ENCODE assay signal across 8 mouse cellular contexts in genomic region chr3:67568015-67568618, GRCm38 (mm10). TPM values are rescaled to one million over a fixed set of nuclear protein-coding genes. Genes with fewer than 3 reads are reported as not detected.
DNase-seq lines count a peak whose midpoint lies in the region; ATAC-seq lines count a peak whose summit lies in the region.

No protein-coding gene starts in this region.

- H3K27ac ChIP-seq in heart, embryonic 15.5 days, result peak overlapping the region; percentile 19; the same call in 1 of the 2 replicates
- no peak overlapping the region for H3K27ac ChIP-seq in liver, embryonic 13.5 days
- H3K27ac ChIP-seq in stomach, embryonic 16.5 days (ENCODE audit: low read length), result no peak overlapping the region

- DNase-seq in brain, adult 2 months (ENCODE audit: low read depth, low spot score), result peak; percentile 79
- DNase-seq in kidney, postnatal 14 days, result peak; percentile 67
- DNase-seq in liver, embryonic 13.5 days, result peak; percentile 37
- peak; percentile 62 for DNase-seq in neural tube, embryonic 10.5 days (ENCODE audit: extremely low spot score, low spot score)

- 17% methylated on average over 17 of the region's 17 CpGs for WGBS in heart, embryonic 15.5 days
- WGBS in liver, embryonic 13.5 days (ENCODE audit: insufficient replicate concordance), result 22% methylated on average over 17 of the region's 17 CpGs
- WGBS in stomach, embryonic 16.5 days, result 28% methylated on average over 17 of the region's 17 CpGs

- peaks cover 9% of the 10 kb centered on the region; the same call in 1 of the 2 replicates for H3K27me3 ChIP-seq in heart, embryonic 15.5 days
- H3K27me3 ChIP-seq in liver, embryonic 13.5 days, result no peaks in the 10 kb centered on the region
- no peaks in the 10 kb centered on the region for H3K27me3 ChIP-seq in stomach, embryonic 16.5 days (ENCODE audit: control insufficient read depth, insufficient read depth, low read length)

- peak; percentile 80 for ATAC-seq in CD4-positive, CD25-positive, alpha-beta regulatory T cell, adult 4 months
- peak; percentile 58 for ATAC-seq in erythroid progenitor cell, adult 5-6 weeks (replicated peaks; ENCODE audit: low FRiP score, poor library complexity, severe bottlenecking)
- peak; percentile 79 for ATAC-seq in heart, embryonic 15.5 days (replicated peaks; ENCODE audit: insufficient number of reproducible peaks, insufficient read depth, low FRiP score, low read depth)
- ATAC-seq in liver, embryonic 13.5 days (ENCODE audit: low read depth), result no peak
- ATAC-seq in stomach, embryonic 16.5 days (ENCODE audit: insufficient read depth, low FRiP score), result 0 out of 2 replicates have a peak, but pooled peaks have one; percentile 25

- no peak overlapping the region for H3K9ac ChIP-seq in heart, embryonic 15.5 days
- H3K9ac ChIP-seq in liver, embryonic 13.5 days, result no peak overlapping the region
- H3K9ac ChIP-seq in stomach, embryonic 16.5 days (ENCODE audit: low read length), result no peak overlapping the region

- peak overlapping the region; percentile 11; the same call in 1 of the 2 replicates for H3K4me2 ChIP-seq in heart, embryonic 15.5 days
- H3K4me2 ChIP-seq in liver, embryonic 13.5 days, result no peak overlapping the region; the same call in 1 of the 2 replicates
- H3K4me2 ChIP-seq in stomach, embryonic 16.5 days (ENCODE audit: low read depth, low read length), result no peak overlapping the region

- no peaks in the 10 kb centered on the region for H3K9me3 ChIP-seq in heart, embryonic 15.5 days (replicated peaks)
- no peaks in the 10 kb centered on the region for H3K9me3 ChIP-seq in liver, embryonic 13.5 days (replicated peaks)
- no peaks in the 10 kb centered on the region for H3K9me3 ChIP-seq in stomach, embryonic 16.5 days (replicated peaks; ENCODE audit: control insufficient read depth, low read length)

- H3K4me1 ChIP-seq in heart, embryonic 15.5 days (replicated peaks), result no peaks in the 10 kb centered on the region
- peaks cover 32% of the 10 kb centered on the region for H3K4me1 ChIP-seq in liver, embryonic 13.5 days (replicated peaks)
- no peaks in the 10 kb centered on the region for H3K4me1 ChIP-seq in stomach, embryonic 16.5 days (ENCODE audit: control insufficient read depth, insufficient read depth, low read length)

- H3K36me3 ChIP-seq in heart, embryonic 15.5 days, result no peaks in the 10 kb centered on the region
- no peaks in the 10 kb centered on the region for H3K36me3 ChIP-seq in liver, embryonic 13.5 days
- H3K36me3 ChIP-seq in stomach, embryonic 16.5 days (ENCODE audit: control insufficient read depth, insufficient read depth, low read length), result no peaks in the 10 kb centered on the region

- H3K4me3 ChIP-seq in heart, embryonic 15.5 days, result no peak overlapping the region
- no peak overlapping the region for H3K4me3 ChIP-seq in liver, embryonic 13.5 days (replicated peaks)
- H3K4me3 ChIP-seq in stomach, embryonic 16.5 days (replicated peaks; ENCODE audit: low read length), result no peak overlapping the region

RNA-seq across cellular contexts. Expression of gene Mfsd1, which starts 14.4 kb away (rescaled TPM):
- polyA plus RNA-seq in CD4-positive, CD25-positive, alpha-beta regulatory T cell, adult 4 months (2017; shearing (Covaris generic)), result 10 to 100 TPM; 30.6 to 33.4 TPM
- total RNA-seq in erythroid progenitor cell, adult 5-6 weeks (2015; ENCODE audit: low replicate concordance), result 19.5 and 23.1 TPM in 2 replicates
- total RNA-seq in erythroid progenitor cell, adult 5-6 weeks (2017; ENCODE audit: low replicate concordance), result 42.1 and 46.1 TPM in 2 replicates
- polyA plus RNA-seq in heart, embryonic 15.5 days (2015; fragmentation: Nextera tagmentation; extraction: Ambion mirVana), result 33.1 and 37.7 TPM in 2 replicates
- 26.4 and 32.7 TPM in 2 replicates for polyA plus RNA-seq in liver, embryonic 13.5 days (2015; fragmentation: Nextera tagmentation; extraction: Ambion mirVana)
- polyA plus RNA-seq in stomach, embryonic 16.5 days (2015; fragmentation: Nextera tagmentation; extraction: Ambion mirVana), result 47.5 and 48.9 TPM in 2 replicates

RNA-seq across cellular contexts. Expression of gene Rarres1, which starts 52.8 kb away (rescaled TPM):
- polyA plus RNA-seq in CD4-positive, CD25-positive, alpha-beta regulatory T cell, adult 4 months (2017; shearing (Covaris generic)), result not detected
- not detected in 2 replicates for total RNA-seq in erythroid progenitor cell, adult 5-6 weeks (2015; ENCODE audit: low replicate concordance)
- not detected in 2 replicates for total RNA-seq in erythroid progenitor cell, adult 5-6 weeks (2017; ENCODE audit: low replicate concordance)
- polyA plus RNA-seq in heart, embryonic 15.5 days (2015; fragmentation: Nextera tagmentation; extraction: Ambion mirVana), result 2.5 and 3.5 TPM in 2 replicates
- 2.0 TPM in 2 replicates for polyA plus RNA-seq in liver, embryonic 13.5 days (2015; fragmentation: Nextera tagmentation; extraction: Ambion mirVana)
- polyA plus RNA-seq in stomach, embryonic 16.5 days (2015; fragmentation: Nextera tagmentation; extraction: Ambion mirVana), result 2.1 and 2.6 TPM in 2 replicates
